Mouse (Mus musculus) liver, embryonic 16.5 days (tissue): ENCODE results near the gene Aplp1. TPM values are rescaled to one million over a fixed set of nuclear protein-coding genes. Genes with fewer than 3 reads are reported as not detected.

Source experiments
- ATAC-seq: fragments of 200-750 bp; cut with Nextera tagmentation; 2 replicates; pipeline ENCODE4 v1.8.0; 2017; ENCODE audit warnings: low read depth, mild to moderate bottlenecking, moderate number of reproducible peaks, moderate library complexity
- H3K27ac ChIP-seq: fragments of 300-500 bp; sonication (generic); 2 replicates; pipeline ENCODE4 v1.5.1; 2014; ENCODE audit warnings: mild to moderate bottlenecking, low read length
- H3K27me3 ChIP-seq: fragments of 300-500 bp; sonication (generic); 2 replicates; pipeline ENCODE4 v1.6.1; 2014; ENCODE audit warnings: low read depth, low read length, mixed read lengths; ENCODE audit not compliant: control insufficient read depth, insufficient read depth
- H3K36me3 ChIP-seq: fragments of 300-500 bp; sonication (generic); 2 replicates; pipeline ENCODE4 v1.6.1; 2014; ENCODE audit warnings: mild to moderate bottlenecking; ENCODE audit not compliant: control insufficient read depth, insufficient read depth
- H3K4me1 ChIP-seq: fragments of 300-500 bp; sonication (generic); 2 replicates; pipeline ENCODE4 v1.6.1; 2014; ENCODE audit warnings: low read depth, low read length, mixed read lengths; ENCODE audit not compliant: control insufficient read depth
- H3K4me2 ChIP-seq: fragments of 300-500 bp; sonication (generic); 2 replicates; pipeline ENCODE4 v1.6.1; 2014; ENCODE audit warnings: low read depth, low read length, mixed read lengths
- H3K4me3 ChIP-seq: fragments of 300-500 bp; sonication (generic); 2 replicates; pipeline ENCODE4 v1.5.1; 2014; ENCODE audit warnings: low read depth, mild to moderate bottlenecking, low read length
- H3K9ac ChIP-seq: fragments of 300-500 bp; sonication (generic); 2 replicates; pipeline ENCODE4 v1.6.1; 2014; ENCODE audit warnings: low read depth, low read length
- H3K9me3 ChIP-seq: fragments of 300-500 bp; sonication (generic); replicated peaks from 2 replicates; pipeline ENCODE4 v1.6.1; 2016; ENCODE audit warnings: low read length; ENCODE audit not compliant: control insufficient read depth
- WGBS: fragments of 180-500 bp; shearing (Covaris S2); extraction: QIAGEN DNeasy Blood & Tissue Kit; methylation state at CpG from one replicate; pipeline ENCODE4 v1.1.7; 2014; ENCODE audit not compliant: insufficient replicate concordance; 5-methylcytosine and 5-hydroxymethylcytosine counted together
- polyA plus RNA-seq: library from polyadenylated mRNA; unstranded; fragments of >200 nt; fragmentation: Nextera tagmentation; extraction: Ambion mirVana; gene quantifications from 2 replicates; pipeline ENCODE4 v1.2.1, GENCODE M21; 2015

Aplp1 gene
- polyA plus RNA-seq, 1 experiment from 2014 or later, result 4.2 TPM

DNA sequence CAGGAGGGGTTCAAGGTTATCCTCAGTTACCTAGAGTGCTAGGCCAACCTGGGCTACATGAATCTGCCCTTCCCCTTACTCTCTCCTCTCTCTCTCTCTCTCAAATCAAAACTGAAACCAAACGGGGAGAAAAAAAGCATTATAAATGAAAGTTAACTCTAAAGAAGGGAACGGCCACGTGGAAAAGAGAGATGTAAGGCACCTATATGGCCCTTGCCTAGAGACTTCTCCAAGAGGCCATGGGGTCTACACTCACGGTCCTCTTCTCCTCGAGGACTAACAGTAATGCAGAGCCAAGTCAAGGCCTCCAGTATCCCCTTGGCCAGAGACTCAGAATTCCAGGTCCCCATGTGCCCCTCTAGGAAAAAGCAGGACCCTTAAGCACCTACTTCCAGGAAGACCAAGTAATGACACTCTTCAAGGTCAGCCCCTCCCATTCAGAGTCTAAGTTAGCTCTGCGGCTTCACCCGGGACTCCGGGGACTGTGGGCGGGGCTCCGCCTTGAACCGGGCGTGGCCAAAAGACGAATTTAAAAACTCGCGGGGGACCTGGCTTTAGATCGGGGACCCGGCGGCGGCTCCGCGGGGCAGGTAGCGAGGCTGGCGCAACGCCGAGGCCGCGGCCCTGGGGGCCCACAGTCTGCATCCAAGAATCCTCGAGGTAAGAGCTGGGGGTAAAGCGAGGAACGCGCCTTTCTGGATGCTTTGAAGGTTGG, 24.0 kb downstream of the Aplp1 start, which contains the start of gene Nfkbid:
TSS of gene Nfkbid (plus strand) at position 558 of the 715 bp plus-strand sequence.
- ATAC-seq, result peak; percentile 33
- peak within 1 kb of the TSS; percentile 59 for H3K9ac ChIP-seq
- peak within 1 kb of the TSS; percentile 64 for H3K4me3 ChIP-seq
- H3K4me1 ChIP-seq, result peaks cover 15% of the 10 kb centered on the region
- H3K27ac ChIP-seq, result peak within 1 kb of the TSS; percentile 73
- H3K36me3 ChIP-seq, result no peaks in the 10 kb centered on the region
- H3K9me3 ChIP-seq, result no peaks in the 10 kb centered on the region
- 7% methylated on average over 31 of the region's 31 CpGs for WGBS
- H3K27me3 ChIP-seq, result peaks cover 3% of the 10 kb centered on the region; the same call in 1 of the 2 replicates
- H3K4me2 ChIP-seq, result peak within 1 kb of the TSS; percentile 87

- WGBS, result 35% methylated on average over 3 of the region's 3 CpGs
- Histone ChIP-seq H3K9me3 (no peaks in the 10 kb centered on the region), H3K4me3 (no peak overlapping the region), H3K36me3 (no peaks in the 10 kb centered on the region), H3K4me2 (peak overlapping the region; percentile 87), H3K9ac (no peak overlapping the region), H3K27ac (peak overlapping the region; percentile 53; the same call in 1 of the 2 replicates), H3K27me3 (peaks cover 3% of the 10 kb centered on the region; the same call in 1 of the 2 replicates), H3K4me1 (peaks cover 15% of the 10 kb centered on the region)
- no peak for ATAC-seq
Observed at GRCm38 (mm10) chr7:30420673-30421072, 24.7 kb downstream of the Aplp1 start.

DNA sequence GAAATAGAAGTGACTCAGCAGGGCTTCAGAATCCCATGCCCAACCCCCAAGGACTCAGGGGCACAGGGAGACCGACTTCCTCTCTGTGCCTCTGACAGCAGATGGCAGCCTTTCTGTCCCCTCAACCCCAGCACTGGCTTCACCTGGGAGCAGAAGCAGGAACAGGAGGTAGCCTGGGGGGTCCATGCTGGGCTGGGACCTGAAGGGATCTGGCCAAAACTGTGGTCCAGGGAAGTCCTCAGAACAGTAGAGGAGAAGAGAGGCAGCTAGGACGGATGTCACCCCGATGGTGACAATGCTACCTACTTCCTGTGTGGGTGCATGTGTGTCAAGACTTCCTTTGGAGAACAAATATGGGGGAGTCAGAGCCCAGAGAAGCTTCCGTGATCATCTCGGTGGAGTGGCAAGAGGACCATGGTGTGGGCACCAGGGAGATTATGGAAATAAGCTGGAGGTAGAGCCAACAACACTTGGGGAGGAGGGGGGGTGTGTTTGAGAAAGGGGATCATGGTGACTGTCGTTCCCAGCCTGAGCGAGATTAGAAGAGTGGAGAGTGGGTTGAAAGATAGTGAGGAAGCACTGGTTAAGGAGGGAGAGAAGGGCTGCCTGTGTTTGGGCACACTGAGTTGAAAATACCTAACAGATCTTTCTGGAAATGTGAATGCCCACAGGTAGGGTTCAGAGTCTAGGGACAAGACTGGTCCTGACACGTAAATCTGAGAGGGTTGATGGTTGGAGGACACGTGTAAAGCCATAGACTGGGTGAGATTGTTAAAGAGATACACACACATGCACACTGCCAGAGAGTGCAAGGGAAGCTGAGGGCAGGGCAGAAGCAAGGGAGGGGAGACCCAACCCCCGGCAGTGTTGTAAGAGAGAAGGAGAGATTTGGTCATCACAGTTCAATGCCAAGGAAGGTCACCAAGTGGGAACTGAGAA, 25.5 kb downstream of the Aplp1 start, which contains the start of gene Hcst:
TSS of gene Hcst (minus strand) at position 294 of the 939 bp plus-strand sequence.
- Histone ChIP-seq H3K4me3 (0 out of 2 replicates have a peak within 1 kb of the TSS, but pooled peaks have one; percentile 18), H3K9ac (no peak within 1 kb of the TSS), H3K4me1 (peaks cover 15% of the 10 kb centered on the region), H3K4me2 (peak within 1 kb of the TSS; percentile 30), H3K36me3 (no peaks in the 10 kb centered on the region), H3K27me3 (peaks cover 3% of the 10 kb centered on the region; the same call in 1 of the 2 replicates), H3K27ac (peak within 1 kb of the TSS; percentile 76), H3K9me3 (no peaks in the 10 kb centered on the region)
- 0 out of 2 replicates have a peak, but pooled peaks have one; percentile 20 for ATAC-seq
- WGBS, result 8% methylated on average over 10 of the region's 10 CpGs

DNA sequence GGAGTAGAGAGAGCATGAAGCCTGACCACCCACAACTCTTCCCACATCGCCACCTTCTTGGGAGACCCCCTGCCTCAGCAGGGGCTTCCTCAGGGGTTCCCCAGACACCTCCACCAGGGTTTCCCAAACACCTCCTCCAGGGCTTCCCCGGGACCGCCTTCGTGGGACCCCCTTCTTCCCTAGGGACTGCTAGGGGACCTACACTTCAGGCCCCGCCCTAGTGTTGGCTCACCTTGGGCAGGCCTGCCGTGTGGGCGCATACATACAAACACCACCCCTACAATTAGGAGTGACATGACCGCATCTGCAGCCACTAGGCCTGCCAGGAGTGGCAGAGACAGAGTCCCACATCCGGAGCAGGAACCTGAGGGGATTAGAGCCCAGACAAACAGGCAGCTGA, 27.5 kb downstream of the Aplp1 start:
- peaks cover 1% of the 10 kb centered on the region; the same call in 1 of the 2 replicates for H3K27me3 ChIP-seq
- H3K9ac ChIP-seq, result no peak overlapping the region
- H3K4me1 ChIP-seq, result peaks cover 15% of the 10 kb centered on the region
- no peaks in the 10 kb centered on the region for H3K9me3 ChIP-seq
- peak overlapping the region; percentile 22; the same call in 1 of the 2 replicates for H3K4me2 ChIP-seq
- no peak for ATAC-seq
- no peaks in the 10 kb centered on the region for H3K36me3 ChIP-seq
- peak overlapping the region; percentile 18 for H3K27ac ChIP-seq
- 33% methylated on average over 9 of the region's 9 CpGs for WGBS
- 0 out of 2 replicates have a peak overlapping the region, but pooled peaks have one; percentile 4 for H3K4me3 ChIP-seq

- peak; percentile 46; the same call in 1 of the 2 replicates for ATAC-seq
- Histone ChIP-seq H3K4me2 (peak within 1 kb of the TSS; percentile 20; the same call in 1 of the 2 replicates), H3K9me3 (no peaks in the 10 kb centered on the region), H3K27me3 (no peaks in the 10 kb centered on the region), H3K36me3 (no peaks in the 10 kb centered on the region), H3K4me3 (peak within 1 kb of the TSS; percentile 30), H3K9ac (0 out of 2 replicates have a peak within 1 kb of the TSS, but pooled peaks have one; percentile 8), H3K27ac (peak within 1 kb of the TSS; percentile 71), H3K4me1 (no peaks in the 10 kb centered on the region)
- 32% methylated on average over 5 of the region's 5 CpGs for WGBS
Observed at GRCm38 (mm10) chr7:30413596-30413995, 31.7 kb downstream of the Aplp1 start, which contains the start of gene Tyrobp. TSS of gene Tyrobp (plus strand) at chr7:30413760.

DNA sequence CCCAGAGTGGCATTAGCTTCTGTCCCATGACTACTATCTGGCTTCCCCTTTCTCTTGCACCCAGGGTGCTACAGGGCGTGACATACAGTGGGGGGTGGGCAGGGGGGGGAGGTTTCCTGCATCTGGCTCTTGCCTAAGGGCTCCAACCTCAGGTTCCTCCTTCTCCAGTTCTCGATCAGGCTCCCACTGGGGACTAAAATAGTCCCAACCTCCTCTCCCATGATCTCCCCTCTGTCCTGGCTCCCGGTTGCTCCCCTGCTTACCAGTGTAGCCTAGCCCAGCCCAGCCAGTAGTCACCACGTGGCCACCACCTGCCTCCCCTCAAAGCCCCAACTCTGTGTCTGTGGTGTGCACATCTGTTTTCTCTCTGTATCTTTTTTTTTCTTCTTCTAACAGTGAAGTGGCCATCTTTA, 32.6 kb downstream of the Aplp1 start:
- Histone ChIP-seq H3K36me3 (no peaks in the 10 kb centered on the region), H3K27ac (peak overlapping the region; percentile 70), H3K4me3 (0 out of 2 replicates have a peak overlapping the region, but pooled peaks have one; percentile 4), H3K4me2 (0 out of 2 replicates have a peak overlapping the region, but pooled peaks have one; percentile 20), H3K9me3 (no peaks in the 10 kb centered on the region), H3K4me1 (no peaks in the 10 kb centered on the region), H3K9ac (no peak overlapping the region), H3K27me3 (no peaks in the 10 kb centered on the region)
- 15% methylated on average over 4 of the region's 4 CpGs for WGBS
- ATAC-seq, result peak; percentile 56

DNA sequence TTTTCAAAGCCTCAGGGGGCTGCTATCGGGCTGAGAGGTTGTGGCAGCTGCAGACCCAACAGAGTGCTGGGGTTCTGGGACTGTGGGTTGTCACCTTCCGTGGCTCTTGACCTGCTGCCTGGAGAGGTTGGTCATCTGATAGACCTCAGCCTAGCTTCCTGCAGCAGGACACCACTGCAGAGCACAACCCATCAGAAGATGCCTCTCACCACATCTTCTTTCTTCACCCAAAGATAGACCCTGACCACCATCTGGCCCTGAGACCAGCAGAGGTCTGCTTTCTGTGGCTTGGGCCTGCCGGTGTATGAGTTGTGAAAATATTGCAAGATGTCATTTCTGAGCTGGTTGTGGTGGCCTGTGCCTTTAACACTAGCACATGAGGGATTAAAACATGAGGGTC, 34.3 kb downstream of the Aplp1 start:
- no peak for ATAC-seq
- 30% methylated on average over 3 of the region's 3 CpGs for WGBS
- H3K4me3 ChIP-seq, result no peak overlapping the region

GRCm38 (mm10) chr7:30409789-30410188, 35.5 kb downstream of the Aplp1 start:
- no peak overlapping the region for H3K4me3 ChIP-seq
- 54% methylated on average over 2 of the region's 2 CpGs for WGBS
- no peaks in the 10 kb centered on the region for H3K4me1 ChIP-seq
- H3K9ac ChIP-seq, result no peak overlapping the region
- ATAC-seq, result no peak
- H3K36me3 ChIP-seq, result no peaks in the 10 kb centered on the region
- H3K27ac ChIP-seq, result no peak overlapping the region
- no peak overlapping the region for H3K4me2 ChIP-seq
- no peaks in the 10 kb centered on the region for H3K9me3 ChIP-seq
- H3K27me3 ChIP-seq, result no peaks in the 10 kb centered on the region

More for the DNA sequence above, 34.3 kb downstream of the Aplp1 start:
- no peak overlapping the region for H3K27ac ChIP-seq
- H3K4me2 ChIP-seq, result no peak overlapping the region
- no peaks in the 10 kb centered on the region for H3K4me1 ChIP-seq
- H3K36me3 ChIP-seq, result no peaks in the 10 kb centered on the region
- no peaks in the 10 kb centered on the region for H3K9me3 ChIP-seq
- H3K27me3 ChIP-seq, result no peaks in the 10 kb centered on the region
- H3K9ac ChIP-seq, result no peak overlapping the region
